Mouse (Mus musculus) liver, embryonic 14.5 days (tissue): ENCODE results near the gene Kif17. TPM values are rescaled to one million over a fixed set of nuclear protein-coding genes. Genes with fewer than 3 reads are reported as not detected.
A peak's percentile ranks its signal among the peaks of the same experiment; 100 is the strongest.

Experiments
- ATAC-seq: fragments of 200-750 bp; cut with Nextera tagmentation; 2 replicates; pipeline ENCODE4 v1.8.0; 2017; ENCODE audit warnings: moderate number of reproducible peaks, mild to moderate bottlenecking, moderate library complexity; ENCODE audit not compliant: insufficient read depth
- DNase-seq, 3 experiments: peaks; one replicate each; pipeline ENCODE4 v3.0.0-alpha.2; 2012 to 2013; ENCODE audit warnings: low read depth in 3 of 3, low spot score in 3 of 3
- H3K27ac ChIP-seq: fragments of 300-500 bp; sonication (generic); 2 replicates; pipeline ENCODE4 v1.5.1; 2014; ENCODE audit warnings: moderate library complexity, mild to moderate bottlenecking, control low read depth, inconsistent platforms
- H3K27me3 ChIP-seq: fragments of 300-500 bp; sonication (generic); 2 replicates; pipeline ENCODE4 v1.6.1; 2014; ENCODE audit warnings: mild to moderate bottlenecking, low read length, moderate library complexity; ENCODE audit not compliant: control insufficient read depth, insufficient read depth
- H3K36me3 ChIP-seq: fragments of 300-500 bp; sonication (generic); replicated peaks from 2 replicates; pipeline ENCODE4 v1.6.1; 2014; ENCODE audit warnings: low read depth; ENCODE audit not compliant: control insufficient read depth, insufficient read depth
- H3K4me1 ChIP-seq, 2 experiments: fragments of 200-500 bp in 1 of 2; fragments of 300-500 bp in 1 of 2; sonication (generic) in 1 of 2; replicated peaks; 2 replicates each; pipeline ENCODE4 v1.6.1; 2012 to 2014; ENCODE audit warnings: antibody characterized with exemption in 1 of 2, inconsistent platforms in 1 of 2, low read length in 1 of 2; ENCODE audit not compliant: control insufficient read depth in 2 of 2, insufficient read depth in 2 of 2
- H3K4me2 ChIP-seq: fragments of 300-500 bp; sonication (generic); 2 replicates; pipeline ENCODE4 v1.6.1; 2014; ENCODE audit warnings: low read depth, mild to moderate bottlenecking, control low read depth, moderate library complexity
- H3K4me3 ChIP-seq, 2 experiments: fragments of 200-500 bp in 1 of 2; fragments of 300-500 bp in 1 of 2; sonication (generic) in 1 of 2; 2 replicates each; pipeline ENCODE4 v1.5.1; 2012 to 2014; ENCODE audit warnings: low read depth in 2 of 2, low read length in 2 of 2, mild to moderate bottlenecking in 2 of 2, control low read depth in 1 of 2, inconsistent platforms in 1 of 2, moderate library complexity in 1 of 2; ENCODE audit not compliant: insufficient read depth in 1 of 2
- H3K9ac ChIP-seq: fragments of 300-500 bp; sonication (generic); replicated peaks from 2 replicates; pipeline ENCODE4 v1.6.1; 2014; ENCODE audit warnings: mild to moderate bottlenecking, control low read depth, moderate library complexity
- H3K9me3 ChIP-seq: fragments of 300-500 bp; sonication (generic); 2 replicates; pipeline ENCODE4 v1.6.1; 2016; ENCODE audit warnings: low read length, mixed read lengths; ENCODE audit not compliant: control insufficient read depth
- CTCF ChIP-seq: IDR thresholded peaks from 2 replicates; pipeline ENCODE4 v1.5.1; 2016; ENCODE audit warnings: antibody characterized with exemption, low read depth, control low read depth
- EP300 ChIP-seq: IDR thresholded peaks from 2 replicates; pipeline ENCODE4 v1.6.1; 2016; ENCODE audit warnings: antibody characterized with exemption, low read depth
- WGBS: fragments of 180-500 bp; shearing (Covaris S2); extraction: QIAGEN DNeasy Blood & Tissue Kit; methylation state at CpG from one replicate; pipeline ENCODE4 v1.1.7; 2014; ENCODE audit not compliant: insufficient replicate concordance; 5-methylcytosine and 5-hydroxymethylcytosine counted together
- polyA plus RNA-seq, 2 experiments: library from polyadenylated mRNA; depleted of rRNA in 1 of 2; stranded (reverse) in 1 of 2; unstranded in 1 of 2; fragments of >200 nt; fragmentation: Nextera tagmentation in 1 of 2; extraction: Ambion mirVana in 1 of 2; gene quantifications; 2 replicates each; pipeline versions ENCODE4 v1.2.1 to v1.2.3; 2012 to 2014

Gene Kif17
- polyA plus RNA-seq, 2 experiments, result 0.06 to 0.19 TPM

DNA sequence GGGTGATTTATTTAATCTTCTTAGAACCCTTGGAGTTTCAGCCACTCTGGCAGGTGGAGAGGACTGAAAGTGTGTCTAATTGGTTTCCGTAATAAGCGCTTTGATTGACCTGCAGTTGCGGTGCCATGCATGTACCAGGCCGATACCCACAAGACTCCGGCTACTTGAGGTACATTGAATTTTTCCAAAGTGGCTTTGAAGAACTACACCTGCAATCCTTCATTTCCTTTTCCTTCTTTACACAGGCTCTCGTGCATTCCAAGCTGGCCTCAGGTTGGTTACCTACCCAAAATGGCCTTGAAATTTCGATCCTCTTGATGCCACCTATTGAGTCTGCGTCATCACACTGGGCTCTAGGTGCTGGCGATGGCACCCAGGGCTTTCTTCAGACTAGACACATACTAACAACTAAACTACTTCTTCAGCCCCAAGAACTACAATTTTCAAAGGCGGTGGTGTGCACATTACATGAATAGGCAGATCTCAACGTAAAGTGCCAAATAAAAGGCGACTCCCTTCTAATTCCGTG is 34.5 kb upstream of the Kif17 start:
- H3K36me3 ChIP-seq, result peaks cover 5% of the 10 kb centered on the region
- peak overlapping the region; percentile 87 for H3K4me2 ChIP-seq
- H3K27me3 ChIP-seq, result no peaks in the 10 kb centered on the region
- ATAC-seq (no peak), DNase-seq (no peak)
- TF ChIP-seq EP300 (no peak), CTCF (no peak)
- H3K9me3 ChIP-seq, result no peaks in the 10 kb centered on the region
- peak overlapping the region; percentile 82 to 95 for H3K4me3 ChIP-seq
- H3K4me1 ChIP-seq, result peaks cover 19 to 27% of the 10 kb centered on the region in 2 experiments
- H3K9ac ChIP-seq, result peak overlapping the region; percentile 94
- H3K27ac ChIP-seq, result peak overlapping the region; percentile 73
- WGBS, result 47% methylated on average over 13 of the region's 13 CpGs

DNA sequence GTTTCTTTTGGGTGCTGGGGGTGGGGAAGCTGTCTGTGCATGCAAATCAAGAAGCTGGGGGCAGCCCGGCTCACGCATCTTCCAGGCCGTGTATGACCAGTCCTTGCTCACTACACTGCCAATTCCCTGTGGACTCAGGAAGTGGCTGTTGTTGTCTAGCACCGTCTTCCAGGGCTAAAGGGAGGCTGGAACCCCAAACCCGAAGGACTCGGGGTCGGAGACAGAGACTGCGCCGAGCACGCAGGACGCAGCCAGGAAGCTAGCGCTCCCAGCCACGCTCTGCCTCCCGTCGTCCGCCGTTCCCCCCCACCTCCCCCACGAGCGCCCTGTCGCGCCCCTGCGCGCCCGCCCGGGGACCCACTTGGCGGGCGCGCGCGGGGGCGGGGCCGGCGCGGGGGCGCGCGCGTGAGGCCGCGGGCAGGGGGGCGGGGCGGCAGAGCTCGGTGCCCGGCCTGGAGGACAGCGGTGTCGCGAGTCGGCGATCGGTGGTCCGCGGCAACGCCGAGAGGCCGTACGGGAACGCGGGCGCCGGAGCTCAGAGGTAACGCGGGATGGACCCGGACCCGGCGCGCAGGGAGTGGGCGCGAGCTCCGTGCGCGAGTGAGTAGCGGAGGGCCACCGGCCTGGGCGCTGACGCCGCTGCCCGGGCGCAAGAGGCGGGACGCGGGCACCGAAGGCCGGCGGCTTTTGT is 33.9 kb upstream of the Kif17 start, which contains the start of gene Hp1bp3:
Gene Hp1bp3 (plus strand): TSS at position 97 of the 691 bp plus-strand sequence.
- Histone ChIP-seq H3K9me3 (no peaks in the 10 kb centered on the region), H3K9ac (peak within 1 kb of the TSS; percentile 94), H3K27ac (peak within 1 kb of the TSS; percentile 80), H3K4me3 (peak within 1 kb of the TSS; percentile 82 to 95), H3K4me2 (peak within 1 kb of the TSS; percentile 87), H3K27me3 (no peaks in the 10 kb centered on the region), H3K36me3 (peaks cover 7% of the 10 kb centered on the region), H3K4me1 (peaks cover 24 to 31% of the 10 kb centered on the region in 2 experiments)
- peak; percentile 68 for ATAC-seq
- no peak for TF ChIP-seq EP300
- no peak for TF ChIP-seq CTCF
- peak; percentile 35 to 37 (median 37) for DNase-seq
- WGBS, result under 1% methylated on average over 75 of the region's 84 CpGs

DNA sequence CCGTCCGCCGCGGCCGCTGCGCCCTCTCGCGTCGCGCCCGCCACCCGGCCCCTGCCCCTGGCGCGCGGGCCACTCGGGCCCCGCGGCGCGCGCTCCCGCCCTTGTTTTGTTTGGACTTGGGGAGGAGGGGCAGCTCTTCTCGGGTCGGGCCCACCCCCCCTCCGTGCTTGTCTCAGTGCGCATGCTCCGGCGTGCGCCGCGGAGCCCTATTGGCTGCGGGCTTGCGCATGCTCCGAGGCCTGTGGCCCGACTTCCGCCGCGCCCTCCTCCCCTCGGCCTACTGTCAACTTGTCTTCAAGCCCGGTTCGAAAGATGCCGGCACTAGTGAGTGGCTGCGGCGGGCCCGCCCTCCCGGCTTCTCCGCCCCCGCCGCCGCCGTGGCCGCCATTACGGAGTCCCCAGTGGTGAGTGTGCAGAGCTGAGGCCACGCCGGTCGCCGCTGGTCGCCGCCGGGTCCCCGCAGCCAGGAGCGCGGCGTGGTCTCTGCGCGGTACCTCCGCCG is 33.3 kb upstream of the Kif17 start:
- Histone ChIP-seq H3K27ac (peak overlapping the region; percentile 80), H3K4me1 (peaks cover 24 to 34% of the 10 kb centered on the region in 2 experiments), H3K9me3 (no peaks in the 10 kb centered on the region), H3K36me3 (peaks cover 11% of the 10 kb centered on the region), H3K27me3 (no peaks in the 10 kb centered on the region), H3K4me2 (peak overlapping the region; percentile 87), H3K9ac (peak overlapping the region; percentile 94), H3K4me3 (peak overlapping the region; percentile 82 to 95)
- ATAC-seq, result peak; percentile 94
- DNase-seq, result peak; percentile 93 to 95 (median 95)
- no peak for TF ChIP-seq CTCF
- TF ChIP-seq EP300, result no peak
- WGBS, result 0% methylated on average over 53 of the region's 68 CpGs

DNA sequence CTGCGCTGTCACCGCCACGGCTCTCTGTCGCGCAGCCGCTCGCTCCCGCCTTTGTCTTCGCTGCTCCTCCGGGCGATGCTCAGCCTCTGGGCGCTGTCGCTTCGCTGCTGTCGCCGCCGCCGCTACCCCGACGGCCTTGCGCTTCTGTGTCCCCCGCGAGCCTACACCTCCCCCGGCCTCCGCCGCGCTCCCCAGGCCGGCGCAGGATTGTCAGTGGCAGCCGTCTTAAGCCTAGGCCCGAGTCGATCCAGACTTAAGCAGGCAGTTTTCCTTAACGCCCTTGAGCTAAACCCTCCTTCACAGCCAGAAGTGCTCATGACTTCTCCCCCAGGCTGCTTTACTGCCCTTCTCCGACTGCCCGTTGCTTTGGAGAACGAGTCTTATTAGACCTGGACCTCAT is 32.8 kb upstream of the Kif17 start:
- no peaks in the 10 kb centered on the region for H3K9me3 ChIP-seq
- peak overlapping the region; percentile 80 for H3K27ac ChIP-seq
- peak in 1 of 3 experiments; percentile 31 for DNase-seq
- WGBS, result under 1% methylated on average over 36 of the region's 36 CpGs
- H3K4me2 ChIP-seq, result peak overlapping the region; percentile 86
- peaks cover 16% of the 10 kb centered on the region for H3K36me3 ChIP-seq
- peaks cover 24 to 34% of the 10 kb centered on the region in 2 experiments for H3K4me1 ChIP-seq
- ATAC-seq, result peak; percentile 36
- H3K4me3 ChIP-seq, result peak overlapping the region; percentile 82 to 94
- H3K9ac ChIP-seq, result peak overlapping the region; percentile 94
- no peak for TF ChIP-seq EP300
- TF ChIP-seq CTCF, result no peak
- H3K27me3 ChIP-seq, result no peaks in the 10 kb centered on the region

DNA sequence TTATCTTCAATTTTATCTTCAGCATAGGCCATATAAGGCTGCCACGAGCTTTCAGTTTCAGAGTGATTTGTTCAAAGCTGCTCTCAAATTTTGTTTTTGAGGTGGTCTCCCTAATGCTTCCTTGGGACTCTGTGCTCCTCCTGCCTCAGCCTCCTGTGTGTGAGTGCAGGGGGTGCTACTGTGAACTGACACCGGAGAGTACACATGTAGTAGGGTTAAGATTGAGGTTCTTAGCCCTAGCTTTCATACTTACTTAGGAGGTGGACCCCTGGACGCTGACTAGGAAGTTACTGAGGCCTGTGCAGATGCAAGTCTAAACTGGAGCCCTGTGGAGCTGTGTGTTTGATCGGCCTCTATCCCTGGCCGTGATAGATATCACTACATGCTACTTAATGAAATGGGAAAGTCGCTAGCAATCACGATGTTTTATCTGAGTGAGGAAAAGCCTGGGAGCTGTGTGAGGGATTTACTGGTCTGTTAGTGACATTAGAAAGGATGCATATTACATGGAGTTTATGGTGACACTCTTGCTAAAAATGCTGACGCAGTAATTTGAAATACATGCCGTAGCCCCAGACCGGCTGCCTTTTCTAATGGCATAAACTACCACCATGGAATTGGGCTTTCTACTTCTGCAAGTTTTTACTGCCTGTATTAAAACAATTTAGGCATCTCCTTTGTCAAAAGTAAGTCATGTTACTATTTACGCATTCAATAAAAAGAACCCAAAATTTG is 32.1 kb upstream of the Kif17 start:
- H3K27me3 ChIP-seq, result no peaks in the 10 kb centered on the region
- peak overlapping the region; percentile 86 for H3K4me2 ChIP-seq
- peak overlapping the region; percentile 80 for H3K27ac ChIP-seq
- peak overlapping the region; percentile 82 to 94 for H3K4me3 ChIP-seq
- DNase-seq (peak in 1 of 3 experiments; percentile 27), ATAC-seq (no peak)
- H3K36me3 ChIP-seq, result peaks cover 23% of the 10 kb centered on the region
- 38% methylated on average over 11 of the region's 11 CpGs for WGBS
- H3K9me3 ChIP-seq, result no peaks in the 10 kb centered on the region
- peaks cover 24 to 34% of the 10 kb centered on the region in 2 experiments for H3K4me1 ChIP-seq
- no peak for TF ChIP-seq EP300
- TF ChIP-seq CTCF, result no peak
- H3K9ac ChIP-seq, result peak overlapping the region; percentile 94
